Mouse (Mus musculus) liver, postnatal 0 days (tissue): ENCODE measurements around the gene Mdm1.

Experiments
- CTCF ChIP-seq: sonication (generic); IDR thresholded peaks from 2 replicates; pipeline ENCODE4 v1.5.1; 2016; ENCODE audit warnings: antibody characterized with exemption, low read depth
- EP300 ChIP-seq: IDR thresholded peaks from 2 replicates; pipeline ENCODE4 v1.6.1; 2016; ENCODE audit warnings: antibody characterized with exemption, low read depth, mild to moderate bottlenecking

DNA sequence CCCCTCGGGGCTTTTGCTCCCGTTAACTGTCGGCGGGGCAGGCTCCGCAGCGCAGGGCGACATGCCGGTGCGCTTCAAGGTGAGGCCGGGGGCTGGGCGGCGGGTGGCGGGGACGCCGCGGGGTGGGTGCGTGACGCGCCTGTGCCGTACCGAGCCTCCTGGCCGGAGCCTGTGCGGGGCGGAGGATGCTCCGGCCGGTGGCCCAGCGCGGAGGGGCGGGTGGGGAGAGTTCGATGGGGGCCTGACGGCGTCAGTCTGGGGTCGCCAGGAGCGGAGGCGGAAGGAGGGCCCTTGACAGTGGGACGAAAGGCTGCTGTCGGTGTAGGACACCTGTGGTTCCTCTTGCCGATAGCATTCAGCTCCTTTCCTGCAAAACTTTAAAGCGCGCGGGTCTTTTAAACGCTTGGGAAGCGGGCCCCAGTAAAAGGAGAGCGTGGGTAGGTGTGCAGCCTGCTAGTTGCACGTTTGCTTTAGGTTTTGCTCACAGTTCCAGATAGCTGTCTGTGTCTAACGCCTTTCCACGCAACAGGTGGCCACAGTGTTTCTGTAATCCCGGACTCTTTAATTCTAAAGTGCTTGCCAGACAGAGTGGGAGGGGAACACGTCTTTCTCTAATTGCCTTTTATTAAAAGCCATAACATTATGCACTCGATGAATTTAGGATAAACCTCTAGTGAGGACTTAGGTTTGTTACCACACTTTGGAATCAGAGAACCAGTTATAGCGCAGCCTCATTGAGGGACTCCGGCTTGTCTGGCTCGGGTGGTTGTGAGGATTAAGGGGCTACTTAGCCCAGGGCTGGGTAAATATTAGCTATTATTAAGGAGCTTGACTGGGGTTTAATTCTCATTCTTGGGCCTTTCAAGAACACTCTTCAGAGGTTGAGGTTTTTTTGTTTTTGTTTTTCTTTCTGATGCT, 532 bp downstream of the Mdm1 start:
- TF ChIP-seq CTCF (no peak), EP300 (no peak)
